Mouse (Mus musculus) macrophage (primary cell): Measurements from ENCODE around the gene Bcl7c. TPM values are rescaled to one million over a fixed set of nuclear protein-coding genes. Genes with fewer than 3 reads are reported as not detected.
"Not testable (repeated sequence)": the region's sequence is repeated elsewhere in the genome, so short reads cannot be mapped to it uniquely, and the experiment has no call there.

Experiments used
- H3K27ac ChIP-seq: fragments of 350-480 bp; formaldehyde crosslinking; 2 replicates; pipeline ENCODE4 v1.9.0; 2021
- H3K36me3 ChIP-seq: fragments of 350-480 bp; formaldehyde crosslinking; 2 replicates; pipeline ENCODE4 v1.9.0; 2021; ENCODE audit errors: inconsistent target
- H3K4me3 ChIP-seq: fragments of 350-480 bp; formaldehyde crosslinking; 2 replicates; pipeline ENCODE4 v1.9.0; 2021; ENCODE audit errors: inconsistent target
- H3K79me2 ChIP-seq: fragments of 350-480 bp; formaldehyde crosslinking; 2 replicates; pipeline ENCODE4 v1.9.0; 2021; ENCODE audit errors: inconsistent target
- WGBS: methylation state at CpG from one replicate; pipeline ENCODE4 v1.1.7; 2026; ENCODE audit warnings: inconsistent platforms; ENCODE audit not compliant: missing documents; 5-methylcytosine and 5-hydroxymethylcytosine counted together
- polyA plus RNA-seq: library from polyadenylated mRNA; stranded (reverse); fragments of 250-400 nt; gene quantifications from 3 replicates; pipeline ENCODE4 v1.2.4, GENCODE M21; 2018; ENCODE audit warnings: inconsistent platforms

Bcl7c gene
- polyA plus RNA-seq, 1 experiment from 2014 or later: 16.0 TPM

DNA sequence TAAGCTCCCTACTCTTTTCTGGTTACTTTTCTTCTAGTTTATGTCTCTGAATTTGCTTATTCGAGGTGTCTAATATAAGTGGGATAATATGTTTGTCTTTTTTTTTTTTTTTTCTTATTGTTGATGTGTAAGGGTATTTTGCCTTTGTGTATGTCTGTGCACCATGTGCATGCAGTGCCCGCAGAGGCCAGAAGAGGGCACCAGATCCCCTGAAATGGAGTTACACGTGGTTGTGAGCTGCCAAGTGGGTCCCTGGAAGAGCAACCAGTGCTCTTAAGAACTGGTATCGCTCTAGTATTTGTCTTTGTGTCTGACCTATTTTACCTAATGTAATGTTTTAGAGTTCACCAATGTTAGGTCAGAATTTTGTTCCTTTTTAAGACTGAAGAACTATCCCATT is 51.8 kb downstream of the Bcl7c start:
- no peak overlapping the region for H3K27ac ChIP-seq
- 22% methylated on average over 3 of the region's 4 CpGs for WGBS
- no peak overlapping the region for H3K4me3 ChIP-seq
- H3K79me2 ChIP-seq: no peaks in the 10 kb centered on the region
- no peaks in the 10 kb centered on the region for H3K36me3 ChIP-seq

DNA sequence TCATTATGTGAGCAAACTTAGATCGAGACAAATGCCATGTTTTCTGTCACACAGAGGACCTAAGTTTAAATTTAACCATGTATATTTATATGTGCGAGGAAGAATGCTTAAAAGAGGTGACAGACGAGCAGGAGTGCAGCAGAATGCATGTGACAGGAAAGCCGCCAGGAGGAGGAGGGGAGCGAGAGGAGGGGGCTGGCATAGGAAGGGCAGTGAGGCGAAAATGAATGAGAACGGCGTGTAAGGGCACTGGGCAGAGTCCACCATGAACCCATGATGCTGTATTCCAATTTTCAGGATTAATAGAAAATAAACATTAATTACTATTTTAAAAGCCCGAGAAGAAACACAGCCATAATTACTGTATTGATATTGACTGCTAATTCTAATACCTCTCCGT is 54.4 kb downstream of the Bcl7c start:
- H3K36me3 ChIP-seq: no peaks in the 10 kb centered on the region
- 77% methylated on average over 10 of the region's 10 CpGs for WGBS
- no peaks in the 10 kb centered on the region for H3K79me2 ChIP-seq
- H3K27ac ChIP-seq: no peak overlapping the region
- no peak overlapping the region for H3K4me3 ChIP-seq

DNA sequence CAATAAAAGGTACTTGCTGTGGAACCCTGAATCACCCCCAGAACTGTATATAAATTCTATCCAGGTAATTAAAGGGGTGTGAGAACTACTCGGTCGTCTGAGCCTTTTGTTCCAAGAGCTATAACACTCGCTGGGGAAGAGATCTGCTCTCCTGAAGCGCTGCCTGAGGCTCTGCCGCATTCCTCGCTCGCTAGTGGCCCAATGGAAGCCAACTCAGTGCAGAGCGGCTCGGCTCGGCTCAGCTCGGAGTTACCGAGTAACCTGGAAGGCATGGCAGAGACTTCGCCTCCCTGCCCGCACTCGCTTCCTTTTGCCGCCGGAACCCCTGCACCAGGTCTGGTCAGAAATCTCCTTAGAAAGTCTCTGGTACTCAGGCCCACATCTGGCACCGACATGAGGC is 56.7 kb downstream of the Bcl7c start:
- Histone ChIP-seq H3K4me3 (no peak overlapping the region), H3K27ac (no peak overlapping the region), H3K36me3 (no peaks in the 10 kb centered on the region), H3K79me2 (no peaks in the 10 kb centered on the region)
- WGBS: 35% methylated on average over 18 of the region's 18 CpGs

DNA sequence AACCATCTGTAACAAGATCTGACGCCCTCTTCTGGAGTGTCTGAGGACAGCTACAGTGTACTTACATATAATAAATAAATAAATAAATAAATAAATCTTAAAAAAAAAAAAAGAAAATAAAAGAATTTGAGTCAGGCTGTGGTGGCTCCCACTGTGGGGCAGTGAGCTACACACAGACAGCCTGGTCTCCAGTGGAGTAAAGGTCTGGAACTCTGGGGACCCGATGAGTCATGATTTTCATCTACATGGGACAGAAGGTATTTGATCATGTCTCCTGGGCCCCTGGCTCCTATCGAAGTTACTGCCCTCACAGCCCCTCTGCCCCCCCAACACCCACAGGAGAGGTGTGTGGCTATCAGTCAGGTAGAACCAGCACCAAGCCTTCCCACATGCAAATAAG is 57.1 kb downstream of the Bcl7c start:
- Histone ChIP-seq H3K27ac (no peak overlapping the region), H3K4me3 (no peak overlapping the region), H3K36me3 (no peaks in the 10 kb centered on the region), H3K79me2 (no peaks in the 10 kb centered on the region)
- 75% methylated on average over 2 of the region's 3 CpGs for WGBS

DNA sequence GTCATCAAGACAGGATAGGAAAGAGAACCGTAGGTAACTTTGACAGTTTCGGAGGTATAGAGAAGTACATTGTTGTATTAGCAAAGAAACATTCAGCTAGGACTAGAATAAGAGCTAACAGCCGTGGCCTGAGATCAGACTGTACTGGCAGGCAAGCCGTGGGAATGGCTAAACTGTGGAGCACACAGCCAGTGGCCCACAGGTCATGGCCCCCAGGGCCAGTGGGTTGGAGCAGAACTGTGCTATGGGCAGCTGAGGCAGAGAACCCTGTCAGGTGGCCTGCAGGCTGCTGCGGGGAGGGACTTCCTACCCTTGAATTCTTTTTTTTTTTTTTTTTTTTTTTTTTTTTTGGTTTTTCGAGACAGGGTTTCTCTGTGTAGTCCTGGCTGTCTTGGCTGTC is 59.5 kb downstream of the Bcl7c start:
- Histone ChIP-seq H3K79me2 (no peaks in the 10 kb centered on the region), H3K4me3 (no peak overlapping the region), H3K27ac (no peak overlapping the region), H3K36me3 (no peaks in the 10 kb centered on the region)
- 88% methylated on average over 4 of the region's 6 CpGs for whole genome bisulfite sequencing

DNA sequence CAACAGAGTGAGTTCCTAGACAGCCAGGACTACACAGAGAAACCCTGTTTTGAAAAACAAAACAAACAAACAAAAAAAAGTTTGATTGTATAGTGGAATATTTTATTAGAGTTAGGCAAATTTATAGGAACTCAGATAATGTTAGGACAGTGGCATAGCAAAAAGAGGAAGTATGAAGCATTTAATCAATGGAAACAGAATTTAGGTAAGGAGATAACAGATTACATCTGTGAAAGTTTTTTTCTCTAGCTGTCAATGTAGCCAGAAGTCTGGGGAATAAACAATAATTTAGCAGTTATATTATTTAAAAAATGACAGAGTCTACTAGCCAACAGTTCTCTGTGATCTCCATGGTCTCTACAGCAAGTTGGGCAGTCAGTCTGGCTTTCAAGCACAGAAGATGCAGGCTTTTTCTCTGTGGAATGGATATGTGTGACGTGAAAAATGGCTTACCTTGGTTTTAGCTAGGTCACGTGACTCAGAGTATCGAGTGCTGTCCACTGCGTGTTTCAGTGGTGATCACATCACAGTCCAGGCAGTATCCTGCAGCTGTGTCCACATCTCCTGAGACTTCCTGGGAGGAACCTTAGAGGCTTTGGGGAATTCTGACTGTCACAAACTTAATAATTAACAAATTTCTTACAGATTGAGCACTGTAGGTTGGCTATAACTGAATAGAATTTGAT is 60.1 kb downstream of the Bcl7c start:
- H3K4me3 ChIP-seq: no peak overlapping the region
- H3K79me2 ChIP-seq: no peaks in the 10 kb centered on the region
- H3K36me3 ChIP-seq: no peaks in the 10 kb centered on the region
- 86% methylated on average over 4 of the region's 4 CpGs for WGBS
- no peak overlapping the region for H3K27ac ChIP-seq

DNA sequence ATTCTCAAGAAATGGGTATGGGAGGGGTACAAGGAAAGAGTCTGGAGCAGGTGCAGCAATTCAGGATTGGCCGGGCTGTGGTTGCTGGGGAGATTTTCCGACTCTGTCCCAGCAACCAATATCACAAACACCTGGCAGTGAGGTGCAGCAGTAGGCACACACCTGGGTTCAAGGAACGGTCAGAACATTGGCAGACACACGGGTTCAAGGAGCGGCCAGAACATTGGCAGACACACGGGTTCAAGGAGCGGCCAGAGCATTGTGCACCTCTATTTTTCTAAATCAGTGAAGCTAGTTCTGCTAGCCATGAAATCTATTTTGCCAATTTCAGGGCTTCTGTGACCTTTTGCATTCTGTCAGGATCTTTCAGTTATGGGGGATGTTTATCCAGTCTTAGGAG is 61.2 kb downstream of the Bcl7c start:
- not testable (repeated sequence) for H3K79me2 ChIP-seq, H3K4me3 ChIP-seq, H3K27ac ChIP-seq, H3K36me3 ChIP-seq
- whole genome bisulfite sequencing: 100% methylated on average over 4 of the region's 7 CpGs

DNA sequence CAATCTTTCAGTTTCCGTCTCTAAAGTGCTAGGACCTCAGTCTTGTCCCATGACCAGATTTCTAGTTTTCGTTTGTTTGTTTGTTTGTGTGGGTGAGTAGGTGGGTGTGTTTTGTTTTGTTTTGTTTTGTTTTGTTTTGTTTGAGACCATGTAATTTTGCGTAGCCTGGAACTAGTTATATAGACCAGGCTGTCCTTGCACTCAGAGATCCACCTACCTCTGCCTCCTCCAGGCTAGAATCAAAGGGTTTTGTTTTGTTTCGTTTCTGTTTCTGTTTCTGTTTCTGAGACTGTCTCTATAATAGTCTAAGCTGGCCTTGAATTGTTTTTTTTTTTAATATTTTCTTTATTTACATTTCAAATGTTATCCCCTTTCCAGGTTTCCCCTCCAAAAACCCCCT is 62.4 kb downstream of the Bcl7c start:
- Histone ChIP-seq H3K36me3 (no peaks in the 10 kb centered on the region), H3K4me3 (no peak overlapping the region), H3K79me2 (no peaks in the 10 kb centered on the region), H3K27ac (no peak overlapping the region)
- WGBS: 83% methylated on average over 4 of the region's 4 CpGs

DNA sequence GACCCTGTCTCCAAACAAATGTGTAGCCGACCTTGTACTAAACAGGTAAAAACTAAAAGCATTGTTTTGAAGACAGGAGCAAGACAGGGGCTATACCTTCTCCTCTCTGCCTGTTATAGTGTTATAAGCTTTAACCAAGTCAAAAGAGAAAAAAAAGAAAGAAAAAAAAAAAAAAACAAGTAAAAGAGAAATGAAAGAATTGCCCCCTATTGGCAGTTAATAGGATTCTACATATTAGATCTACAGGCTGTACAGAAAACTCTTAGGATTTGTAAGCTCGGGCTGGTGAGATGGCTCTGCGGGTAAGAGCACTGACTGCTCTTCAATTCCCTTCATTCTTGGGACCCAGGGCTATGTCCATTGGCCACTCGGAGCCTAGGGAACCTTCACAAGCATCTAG is 66.5 kb downstream of the Bcl7c start:
- Histone ChIP-seq H3K27ac (no peak overlapping the region), H3K36me3 (no peaks in the 10 kb centered on the region), H3K4me3 (no peak overlapping the region), H3K79me2 (no peaks in the 10 kb centered on the region)
- 94% methylated on average over 4 of the region's 4 CpGs for WGBS

DNA sequence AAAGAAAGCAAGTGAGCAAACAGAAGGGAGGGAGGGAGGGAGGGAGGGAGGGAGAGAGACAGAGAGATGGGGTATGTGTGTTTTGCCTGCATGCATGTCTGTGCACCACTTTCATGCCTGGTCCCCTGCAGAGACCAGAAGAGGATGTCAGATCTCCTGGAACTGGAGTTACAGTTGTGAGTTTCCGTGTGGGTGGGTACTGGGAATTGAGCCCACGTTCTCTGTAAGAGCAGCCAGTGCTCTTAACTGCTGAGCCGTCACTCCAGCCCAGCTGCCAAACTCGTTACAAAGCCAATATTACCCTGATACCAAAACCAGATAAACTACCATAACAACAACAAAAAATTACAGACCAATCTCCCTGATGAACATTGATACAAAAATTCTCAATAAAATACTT is 67.5 kb downstream of the Bcl7c start:
- no peak overlapping the region for H3K27ac ChIP-seq
- 55% methylated on average over 4 of the region's 4 CpGs for WGBS
- H3K4me3 ChIP-seq: no peak overlapping the region
- H3K79me2 ChIP-seq: no peaks in the 10 kb centered on the region
- no peaks in the 10 kb centered on the region for H3K36me3 ChIP-seq

DNA sequence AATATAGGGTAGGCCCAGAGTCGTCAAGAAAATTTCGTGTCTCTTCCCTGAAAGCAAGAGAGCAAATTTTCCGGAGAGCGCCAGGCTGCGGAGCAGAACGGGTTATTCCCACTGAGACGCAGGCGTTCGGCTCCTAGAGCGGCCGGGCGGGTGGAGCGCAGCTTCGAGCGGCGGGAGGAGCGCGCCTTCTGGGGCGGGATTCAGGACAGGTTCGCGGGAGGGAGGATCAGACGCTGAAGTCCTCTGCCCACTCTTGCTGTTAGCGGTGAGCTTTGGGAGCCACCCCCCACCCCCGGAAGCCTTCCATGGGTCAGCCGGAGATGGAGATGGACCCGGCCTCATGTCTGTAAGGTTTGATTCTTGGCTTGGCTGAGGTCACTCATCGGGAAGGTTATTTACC is 71.8 kb downstream of the Bcl7c start:
- Histone ChIP-seq H3K79me2 (no peaks in the 10 kb centered on the region), H3K4me3 (0 out of 2 replicates have a peak overlapping the region, but pooled peaks have one; percentile 2), H3K36me3 (no peaks in the 10 kb centered on the region), H3K27ac (no peak overlapping the region)
- WGBS: 3% methylated on average over 27 of the region's 27 CpGs

DNA sequence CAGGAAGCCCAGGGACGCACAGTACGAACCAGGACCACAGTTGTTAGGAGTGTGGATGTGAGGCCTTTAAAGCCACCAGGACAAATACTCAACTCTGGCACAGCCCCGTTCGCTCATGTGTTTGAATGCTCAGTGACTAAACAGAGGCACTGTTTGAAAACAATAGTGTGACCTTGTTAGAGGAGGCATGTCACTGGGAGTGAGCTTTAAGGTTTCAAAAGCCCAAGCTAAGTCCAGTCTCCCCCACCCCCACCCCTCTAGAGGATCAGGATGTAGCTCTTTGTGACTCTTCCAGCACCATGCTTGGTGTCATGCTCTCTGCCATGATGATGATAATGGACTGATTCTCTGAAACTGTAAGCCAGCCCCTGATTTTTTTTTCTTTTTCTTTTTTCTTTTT is 77.3 kb downstream of the Bcl7c start:
- Histone ChIP-seq H3K4me3 (no peak overlapping the region), H3K36me3 (no peaks in the 10 kb centered on the region), H3K79me2 (no peaks in the 10 kb centered on the region), H3K27ac (no peak overlapping the region)
- WGBS: 94% methylated on average over 4 of the region's 4 CpGs

DNA sequence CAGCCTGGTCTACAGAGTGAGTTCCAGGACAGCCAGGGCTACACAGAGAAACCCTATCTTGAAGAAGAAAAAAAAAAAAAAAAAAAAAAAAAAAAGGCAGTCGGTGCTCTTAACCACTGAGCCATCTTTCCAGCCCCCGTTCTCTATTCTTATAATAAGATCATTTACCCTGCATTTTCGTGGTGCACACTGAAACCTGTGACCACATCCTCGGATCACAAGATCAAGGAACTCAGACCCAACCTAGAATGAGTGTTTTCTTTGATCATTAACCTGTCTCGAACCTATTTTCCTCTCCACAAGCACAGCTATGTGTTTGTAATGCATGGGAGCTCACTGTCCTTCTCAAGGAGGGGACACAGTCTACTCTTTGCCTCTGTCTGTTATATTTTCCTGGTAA is 80.1 kb downstream of the Bcl7c start:
- H3K4me3 ChIP-seq: no peak overlapping the region
- no peaks in the 10 kb centered on the region for H3K79me2 ChIP-seq
- WGBS: 85% methylated on average over 5 of the region's 5 CpGs
- H3K36me3 ChIP-seq: no peaks in the 10 kb centered on the region
- no peak overlapping the region for H3K27ac ChIP-seq

DNA sequence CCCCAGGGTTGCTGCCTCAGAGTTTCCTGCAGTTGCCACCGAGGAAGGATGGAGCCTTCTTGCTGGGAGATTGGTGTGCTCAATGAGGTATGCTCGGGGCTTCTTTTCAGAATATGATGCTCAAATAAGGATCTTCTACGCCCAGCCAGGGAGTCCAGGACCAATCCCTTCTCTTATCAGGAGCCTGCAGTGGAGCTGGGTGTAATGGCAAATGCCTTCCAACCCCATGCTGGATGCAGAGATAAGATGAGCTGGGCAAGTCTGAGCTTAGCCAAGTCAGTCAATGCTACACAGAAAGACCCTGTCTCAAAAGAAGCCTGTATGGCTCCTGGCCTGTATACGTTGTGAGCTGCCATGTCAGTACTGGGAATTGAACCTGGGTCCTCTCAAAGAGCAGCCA is 82.3 kb downstream of the Bcl7c start:
- Histone ChIP-seq H3K79me2 (no peaks in the 10 kb centered on the region), H3K27ac (no peak overlapping the region), H3K36me3 (no peaks in the 10 kb centered on the region), H3K4me3 (no peak overlapping the region)
- 97% methylated on average over 4 of the region's 4 CpGs for WGBS

DNA sequence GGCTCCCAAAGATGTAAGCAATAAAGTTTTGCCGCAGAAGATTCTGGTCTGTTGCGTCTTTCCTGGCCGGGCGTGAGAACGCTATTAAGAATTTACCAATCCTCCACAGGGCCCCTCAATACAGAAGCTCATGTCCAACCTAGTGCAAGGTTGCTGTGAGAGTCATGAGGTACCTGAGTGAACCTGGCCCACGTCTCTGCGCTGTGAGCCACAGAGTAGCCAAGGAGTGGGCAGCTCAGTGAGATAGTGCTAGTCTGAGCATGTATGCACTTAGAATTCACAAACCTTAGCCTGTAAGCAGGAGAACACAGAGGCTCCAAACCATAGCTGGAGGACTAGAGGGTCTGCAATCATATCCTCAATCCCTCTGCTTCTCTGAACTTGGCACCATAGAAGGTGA is 82.7 kb downstream of the Bcl7c start:
- no peaks in the 10 kb centered on the region for H3K36me3 ChIP-seq
- 96% methylated on average over 6 of the region's 7 CpGs for WGBS
- no peak overlapping the region for H3K4me3 ChIP-seq
- H3K27ac ChIP-seq: no peak overlapping the region
- no peaks in the 10 kb centered on the region for H3K79me2 ChIP-seq

DNA sequence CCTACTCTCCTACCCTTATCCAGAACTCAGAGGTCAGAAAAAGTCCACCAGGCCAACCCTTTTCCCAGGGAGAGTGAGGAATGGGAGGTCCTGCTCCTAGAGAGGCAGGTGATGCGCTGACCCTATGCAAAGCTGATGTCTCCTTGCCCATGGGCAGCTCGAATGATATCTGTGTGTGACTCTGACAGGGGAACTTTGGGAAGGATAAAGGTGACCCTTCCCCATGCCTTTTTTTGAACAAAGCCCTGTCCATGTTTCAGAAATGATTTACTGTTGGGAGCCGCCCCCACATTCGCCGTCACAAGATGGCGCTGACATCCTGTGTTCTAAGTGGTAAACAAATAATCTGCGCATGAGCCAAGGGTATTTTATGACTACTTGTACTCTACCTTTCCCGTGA is 90.3 kb downstream of the Bcl7c start:
- WGBS: 96% methylated on average over 2 of the region's 8 CpGs
- H3K4me3 ChIP-seq, H3K27ac ChIP-seq, H3K36me3 ChIP-seq, H3K79me2 ChIP-seq: not testable (repeated sequence)
